Mouse (Mus musculus) monocyte, adult 59 days (primary cell): ENCODE measurements around the gene Surf6. TPM values are rescaled to one million over a fixed set of nuclear protein-coding genes. Genes with fewer than 3 reads are reported as not detected.

Experiments
- total RNA-seq, 2 experiments: library from RNA; stranded (reverse); gene quantifications; one replicate each; pipeline ENCODE4 v1.2.4; 2023

Surf6 gene
- total RNA-seq: 10 to 100 TPM; 21.6 to 25.0 TPM

DNA sequence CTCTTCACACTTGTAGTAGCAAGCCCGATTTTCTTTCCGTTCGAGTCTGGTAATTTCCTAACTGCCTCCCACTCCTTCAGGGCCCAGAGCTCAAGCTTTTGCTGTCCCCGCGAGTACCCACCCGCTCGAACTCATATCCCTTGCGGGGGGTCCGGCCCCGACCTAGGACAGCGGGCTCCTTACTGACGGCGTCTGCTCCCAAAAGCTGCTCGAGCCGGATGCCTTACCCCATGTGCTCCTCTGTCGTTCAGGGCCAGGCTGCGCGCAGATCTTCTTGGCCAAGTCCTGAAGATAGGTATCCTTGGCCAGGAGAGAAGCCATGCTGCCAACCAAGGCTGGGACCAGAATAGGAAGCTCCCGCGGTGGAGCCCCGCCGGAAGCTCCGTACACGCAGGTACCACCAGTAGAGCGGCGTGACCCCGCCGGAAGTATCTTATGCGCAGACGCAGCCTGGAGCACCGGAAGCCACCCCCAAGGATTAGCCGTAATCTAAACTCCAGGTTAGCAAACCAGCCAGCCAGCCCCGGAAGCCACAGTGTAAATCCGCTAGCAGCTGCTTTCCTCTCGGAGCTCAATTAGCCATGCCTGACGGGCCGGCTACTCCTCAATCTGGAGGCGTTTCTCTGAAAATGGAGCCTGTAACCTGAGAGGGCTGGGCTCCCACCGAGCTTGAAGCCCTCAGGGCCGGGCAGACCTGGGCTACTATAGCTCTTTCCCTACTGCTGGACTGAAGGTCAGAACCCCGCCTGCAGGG, at the start of gene Surf6:
Gene Surf6 (minus strand): TSS at position 413 of the 754 bp plus-strand sequence.

DNA sequence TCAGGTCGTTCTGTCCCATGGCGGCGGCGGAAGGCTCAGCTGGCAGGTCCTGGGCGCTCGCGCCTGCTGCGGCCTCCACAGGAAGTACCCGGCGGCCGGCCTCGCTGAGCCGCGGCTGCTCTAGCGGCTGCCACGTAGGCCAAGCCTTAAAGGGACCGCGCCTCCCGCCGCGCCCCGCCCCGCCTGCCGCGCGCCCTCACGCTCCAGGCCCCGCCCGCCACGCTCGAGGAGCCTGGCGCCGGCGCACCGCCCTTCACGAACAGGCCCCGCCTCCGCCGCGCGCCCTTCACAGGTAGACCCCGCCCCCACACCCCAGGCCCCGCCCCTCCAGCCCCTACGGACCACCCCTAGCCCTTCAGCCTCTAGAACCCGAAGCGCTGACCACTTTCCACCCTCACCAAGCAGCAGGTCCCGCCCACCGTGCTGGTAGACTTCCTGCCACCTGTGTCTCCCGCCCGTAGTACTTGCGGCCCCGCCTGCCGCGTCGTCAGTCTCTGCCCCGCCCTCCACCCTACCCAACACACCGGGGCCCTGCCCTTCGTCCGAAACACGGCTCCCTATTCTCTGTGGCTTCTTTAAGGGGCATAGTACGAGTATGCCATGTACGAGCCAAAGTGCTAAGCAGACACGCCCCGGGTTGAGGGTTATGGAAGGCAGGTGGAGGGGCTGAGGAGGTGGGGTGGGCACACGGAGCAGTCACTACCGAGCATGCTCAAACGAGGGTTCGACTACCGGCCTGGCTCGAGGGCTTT, 30.8 kb upstream of the Surf6 start, which contains the start of the genes Surf4 and Stkld1:
Gene Surf4 (minus strand): TSS at position 625 of the 752 bp plus-strand sequence.
Gene Stkld1 (plus strand): TSS at position 744 of the 752 bp plus-strand sequence.

DNA sequence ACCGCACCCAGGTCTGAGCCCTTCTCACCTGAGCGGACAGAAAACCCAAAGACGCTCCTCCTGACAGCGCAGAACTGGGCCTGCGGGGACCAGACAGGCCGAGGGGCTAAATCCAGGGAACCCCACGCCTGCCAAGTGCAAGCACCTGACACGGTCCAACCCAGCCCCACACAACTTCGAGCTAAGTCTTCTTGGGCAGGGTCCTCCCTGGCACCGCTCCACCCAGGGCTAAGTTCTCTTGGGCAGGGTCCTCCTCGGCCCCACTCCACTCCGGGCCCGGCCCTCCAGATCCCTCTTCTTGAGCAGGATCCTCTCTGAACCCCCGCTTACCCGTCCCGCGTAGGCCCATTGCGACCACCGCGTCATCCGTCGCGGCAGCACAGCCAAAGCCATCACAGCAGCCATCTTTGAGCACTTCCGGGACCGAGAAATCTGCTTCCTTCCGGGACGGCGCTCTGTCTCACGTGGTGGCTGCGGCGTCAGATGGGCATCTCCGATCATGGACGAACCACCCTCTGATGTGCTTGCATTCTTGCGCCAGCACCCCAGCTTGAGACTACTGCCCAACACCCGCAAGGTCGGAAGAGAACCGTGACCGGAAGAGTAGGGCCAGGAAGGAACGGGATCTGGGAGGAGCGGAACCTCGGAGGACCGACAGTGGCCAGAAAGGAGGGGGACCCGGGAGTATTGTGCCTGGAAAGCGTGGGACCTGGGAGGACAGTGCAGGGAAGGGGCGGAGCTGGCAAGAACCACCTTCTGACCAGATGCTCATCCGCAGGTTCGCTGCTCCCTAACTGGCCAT, 13.4 kb upstream of the Surf6 start, which contains the start of the genes Surf2 and Surf1:
Gene Surf2 (plus strand): TSS at position 441 of the 802 bp plus-strand sequence.
Gene Surf1 (minus strand): TSS at position 604 of the 802 bp plus-strand sequence.

DNA sequence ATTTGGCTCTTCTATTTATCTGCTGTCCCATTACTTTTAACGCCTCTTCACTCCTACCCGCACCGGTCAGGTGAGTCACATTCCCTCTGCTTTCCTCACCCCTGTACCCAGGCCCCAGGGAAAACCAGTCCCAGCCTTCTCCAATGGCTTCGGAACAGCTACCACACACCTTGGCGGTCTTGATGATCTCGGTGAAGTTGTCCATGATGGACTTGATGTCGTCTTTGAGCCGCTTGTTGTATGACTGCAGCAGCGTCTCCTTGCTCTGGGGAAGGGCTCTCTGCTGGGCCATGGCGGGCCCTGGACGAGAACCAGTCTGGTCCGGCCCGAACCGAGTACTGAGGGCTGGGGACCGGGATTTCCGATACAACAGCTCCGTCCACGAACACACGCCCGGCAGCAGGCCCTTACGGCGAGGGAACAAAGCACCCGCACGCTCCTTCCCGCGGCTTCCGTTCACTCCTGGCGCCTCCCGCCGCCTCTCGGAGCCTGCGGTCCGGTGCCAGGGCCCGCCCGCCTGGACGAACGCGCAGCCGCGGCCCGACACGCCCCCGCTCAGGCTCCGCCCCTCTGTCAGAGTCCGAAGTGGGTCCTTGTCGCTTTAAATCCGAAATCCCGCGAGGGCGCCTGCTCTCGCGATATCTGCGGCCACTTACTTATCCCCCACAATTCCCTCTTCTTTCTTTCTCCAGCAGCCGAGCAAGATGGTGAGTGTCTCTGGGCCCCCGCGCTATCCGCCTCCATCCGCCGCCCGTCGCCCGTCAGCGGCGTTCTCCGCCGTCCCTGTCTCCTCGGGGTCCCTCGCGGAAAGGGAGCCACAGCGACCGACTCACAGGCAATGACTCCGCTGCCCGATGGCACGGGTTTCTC, 7.7 kb upstream of the Surf6 start, which contains the start of the genes Med22 and Rpl7a:
Gene Med22 (minus strand): TSS at position 554 of the 870 bp plus-strand sequence.
Gene Rpl7a (plus strand): TSS at position 641 of the 870 bp plus-strand sequence.

DNA sequence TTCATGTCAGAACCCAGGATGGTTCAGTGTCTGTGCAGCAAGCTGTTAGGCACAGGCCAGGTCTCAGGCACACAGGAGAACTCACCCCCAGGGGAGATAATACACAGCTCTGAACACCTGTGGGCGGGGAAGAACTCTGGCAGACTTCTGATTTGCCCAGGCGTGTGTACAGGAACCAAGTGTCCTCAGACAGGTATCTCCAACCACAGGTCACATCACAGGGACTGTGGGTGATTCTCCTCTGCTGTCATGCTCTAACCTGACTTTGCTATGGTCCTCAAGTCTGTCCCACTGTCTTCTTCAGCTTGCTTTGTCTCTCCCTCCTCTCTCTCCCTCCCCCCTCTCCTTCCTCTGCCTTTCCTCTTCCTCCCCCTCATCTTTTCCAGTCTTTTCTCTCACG, 37.8 kb downstream of the Surf6 start, which contains the start of gene Abo:
Gene Abo (minus strand): TSS at position 101 of the 400 bp plus-strand sequence.

Other genes starting within 250 kb of the Surf6 start
- gene Lcn4, start 231.6 kb downstream of the Surf6 start, total RNA-seq: not detected
- gene Abo, start 37.9 kb downstream of the Surf6 start, total RNA-seq: not detected
- 10 to 100 TPM; 17.8 to 19.7 TPM for gene Med22, start 7.8 kb upstream of the Surf6 start, total RNA-seq
- gene Rpl7a, start 7.9 kb upstream of the Surf6 start, total RNA-seq: 100 to 1,000 TPM; 653 to 734 TPM
- 10 to 100 TPM; 26.4 to 27.1 TPM for gene Surf2, start 13.5 kb upstream of the Surf6 start, total RNA-seq
- 10 to 100 TPM; 65.0 to 66.3 TPM for gene Surf1, start 13.7 kb upstream of the Surf6 start, total RNA-seq
- gene Surf4, start 31.0 kb upstream of the Surf6 start, total RNA-seq: 100 to 1,000 TPM; 120 to 132 TPM
- under 1 TPM in 1 of 2 experiments, not detected in 1; 0.49 TPM for gene Stkld1, start 31.2 kb upstream of the Surf6 start, total RNA-seq
- 10 to 100 TPM; 36.9 to 41.3 TPM for gene Rexo4, start 61.5 kb upstream of the Surf6 start, total RNA-seq
- gene Adamts13, start 70.5 kb upstream of the Surf6 start, total RNA-seq: under 1 TPM in 1 of 2 experiments, not detected in 1; 0.15 TPM
- 10 to 100 TPM; 21.0 to 22.0 TPM for gene Cacfd1, start 107.0 kb upstream of the Surf6 start, total RNA-seq
- 100 to 1,000 TPM; 128 to 134 TPM for gene Slc2a6, start 125.1 kb upstream of the Surf6 start, total RNA-seq
- not detected for gene Mymk, start 169.3 kb upstream of the Surf6 start, total RNA-seq
- under 1 TPM in 1 of 2 experiments, not detected in 1; 0.13 TPM for gene Adamtsl2, start 176.5 kb upstream of the Surf6 start, total RNA-seq
- not detected for gene Fam163b, start 239.6 kb upstream of the Surf6 start, total RNA-seq